Mouse (Mus musculus) gastrocnemius, adult 18-20 months (tissue): ENCODE data around the gene Fdxacb1. TPM values are rescaled to one million over a fixed set of nuclear protein-coding genes. Genes with fewer than 3 reads are reported as not detected.

Experiments
- DNase-seq: peaks from one replicate; pipeline ENCODE4 v3.0.0; 2021; ENCODE audit warnings: low spot score
- total RNA-seq, 2 experiments: library from RNA; stranded (reverse); gene quantifications; 2 replicates each; pipeline ENCODE4 v1.2.3; 2021

The Fdxacb1 gene
- total RNA-seq, 2 experiments from 2014 or later, result 4.2 to 4.4 TPM

DNA sequence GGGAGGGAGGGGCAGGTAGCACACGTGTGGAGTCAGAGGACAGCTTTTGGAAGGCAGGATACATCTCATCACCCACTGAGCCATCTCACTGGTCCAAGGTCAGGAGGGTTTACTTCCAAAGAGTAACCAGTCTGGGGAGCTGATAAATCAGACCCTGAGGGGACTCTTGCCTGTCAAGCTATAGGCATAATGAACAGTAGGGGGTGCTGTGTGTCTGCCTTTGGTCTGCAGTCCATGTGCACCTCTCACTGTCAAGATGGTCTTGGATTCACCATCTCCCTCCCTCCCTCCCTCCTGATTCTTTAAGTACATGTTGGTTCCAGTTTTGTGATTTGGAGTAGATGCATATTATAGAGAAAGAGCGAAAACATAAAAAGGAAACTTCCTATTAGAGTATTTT, 32.9 kb downstream of the Fdxacb1 start:
- peak; percentile 67 for DNase-seq

DNA sequence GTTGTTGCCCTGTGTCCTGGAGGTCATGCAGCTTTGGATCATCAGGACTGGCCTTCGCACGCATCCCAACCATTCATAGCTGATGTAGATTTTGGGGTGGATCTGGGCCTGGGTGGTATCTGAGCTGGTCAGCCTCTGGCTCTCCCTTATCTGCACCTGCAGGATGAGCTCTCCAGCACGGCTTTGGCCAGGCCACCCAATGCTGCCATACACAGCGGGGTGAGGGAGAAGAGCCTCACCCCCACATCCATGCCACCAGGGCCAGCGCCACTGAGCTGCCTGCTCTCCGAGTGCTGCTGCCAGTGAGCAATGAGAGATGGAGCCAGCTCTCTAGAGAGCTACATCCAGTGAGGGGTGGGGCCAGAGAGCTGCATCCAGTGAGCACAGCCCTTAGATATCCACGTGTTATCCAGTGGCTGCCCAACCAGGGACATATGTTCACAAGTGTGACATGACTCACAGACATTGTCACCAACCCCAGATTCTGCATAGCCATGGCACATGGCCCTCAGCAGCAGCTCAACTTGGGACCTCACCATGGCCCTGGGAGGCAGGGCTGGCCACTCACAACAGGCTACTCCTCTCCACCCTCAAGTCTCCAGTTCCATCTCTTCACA, 35.1 kb downstream of the Fdxacb1 start:
- no peak for DNase-seq

DNA sequence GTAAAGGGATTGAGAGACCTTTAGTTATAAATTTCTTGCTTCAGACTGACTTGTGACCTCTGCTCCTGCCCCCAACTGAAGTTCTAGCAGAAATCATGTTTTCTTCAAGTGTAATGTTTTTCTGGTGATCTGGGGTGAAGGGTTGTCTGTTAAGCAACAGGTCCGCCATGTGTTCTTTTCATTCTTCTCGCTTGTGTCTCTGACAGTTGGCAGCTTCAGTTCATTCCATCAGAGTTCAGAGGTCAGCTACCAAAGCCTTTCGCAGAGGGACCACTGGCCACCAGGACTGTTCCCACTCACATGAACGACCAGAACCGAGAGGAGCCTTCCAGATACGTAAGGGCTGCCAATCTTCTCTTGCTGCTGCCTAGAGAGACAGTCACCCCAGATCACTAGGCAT, 40.4 kb downstream of the Fdxacb1 start:
- DNase-seq, result no peak

DNA sequence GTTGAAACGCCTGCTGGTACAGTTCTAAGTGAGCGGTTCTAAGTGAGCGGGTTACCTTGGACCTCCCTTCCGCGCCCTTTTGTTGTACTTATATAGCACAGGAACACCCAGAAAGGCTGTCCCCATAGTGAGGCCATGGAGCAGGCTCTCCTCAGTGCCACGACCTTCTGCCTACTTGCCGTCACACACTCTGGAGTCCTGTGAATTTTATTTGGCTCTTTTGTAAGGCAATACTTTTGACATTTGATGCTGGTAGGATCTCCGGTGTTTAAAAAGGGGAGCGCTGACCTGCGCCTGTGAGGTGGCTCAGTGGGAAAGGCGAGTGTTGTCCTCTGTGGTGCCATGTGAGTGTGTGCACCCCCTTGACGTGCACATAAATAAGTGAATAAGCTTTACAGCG, 41.1 kb downstream of the Fdxacb1 start:
- peak; percentile 67 for DNase-seq

DNA sequence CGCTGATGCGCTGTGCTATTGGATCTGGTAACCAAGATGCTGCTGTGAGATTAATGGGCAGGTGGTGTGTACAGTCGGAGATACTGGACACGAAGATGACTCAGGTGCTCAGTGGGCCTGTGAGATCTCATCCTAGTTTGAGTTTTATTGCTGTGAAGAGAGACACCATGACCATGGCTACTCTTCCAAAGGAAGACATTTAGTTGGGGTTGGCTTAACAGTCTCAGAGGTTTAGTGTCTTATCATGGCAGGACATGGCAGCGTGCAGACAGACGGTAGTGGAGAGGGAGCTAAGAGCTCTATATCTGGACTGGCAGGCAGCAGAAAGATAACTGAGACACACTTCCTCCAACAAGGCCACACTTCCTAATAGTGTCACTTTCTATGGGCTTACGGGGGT, 43.2 kb downstream of the Fdxacb1 start:
- no peak for DNase-seq

DNA sequence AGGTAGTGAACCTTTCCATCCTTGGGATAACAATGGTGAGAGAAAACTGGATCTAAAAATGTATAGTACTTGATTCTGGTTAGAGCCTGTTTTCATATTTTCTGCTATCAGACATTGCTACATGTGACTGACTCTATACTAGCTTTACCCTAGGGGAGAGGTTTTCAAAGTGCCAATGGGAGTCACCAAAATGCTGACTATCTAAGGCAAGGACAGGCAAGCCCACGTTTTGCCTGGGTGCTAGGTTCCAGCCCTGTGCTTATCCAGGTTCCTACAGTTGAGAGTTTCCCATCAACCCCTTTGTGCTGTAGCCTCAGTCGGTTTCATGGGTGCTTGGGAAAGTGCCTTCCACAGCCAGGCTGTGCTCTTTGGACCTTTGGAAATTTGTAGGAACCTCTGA, 43.7 kb downstream of the Fdxacb1 start:
- DNase-seq, result no peak

DNA sequence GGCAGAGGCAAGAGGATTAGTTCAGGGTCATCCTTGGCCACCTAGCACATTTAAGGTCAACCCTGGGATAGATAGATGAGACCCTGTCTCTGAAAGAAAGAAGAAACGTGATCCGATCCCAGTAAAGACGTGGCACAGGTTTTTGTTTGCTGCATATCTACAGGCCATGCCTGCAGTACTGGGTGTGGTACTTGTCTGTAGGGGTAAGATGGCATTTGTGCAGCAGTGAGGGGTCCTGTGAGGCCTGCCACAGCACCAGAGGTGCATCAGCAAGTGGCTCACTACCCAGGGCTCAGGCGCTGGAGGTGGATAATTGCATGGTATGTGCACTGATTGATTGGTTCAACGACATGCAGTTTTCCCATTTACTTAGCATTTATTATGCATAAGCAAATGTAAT, 45.8 kb downstream of the Fdxacb1 start:
- DNase-seq, result no peak

DNA sequence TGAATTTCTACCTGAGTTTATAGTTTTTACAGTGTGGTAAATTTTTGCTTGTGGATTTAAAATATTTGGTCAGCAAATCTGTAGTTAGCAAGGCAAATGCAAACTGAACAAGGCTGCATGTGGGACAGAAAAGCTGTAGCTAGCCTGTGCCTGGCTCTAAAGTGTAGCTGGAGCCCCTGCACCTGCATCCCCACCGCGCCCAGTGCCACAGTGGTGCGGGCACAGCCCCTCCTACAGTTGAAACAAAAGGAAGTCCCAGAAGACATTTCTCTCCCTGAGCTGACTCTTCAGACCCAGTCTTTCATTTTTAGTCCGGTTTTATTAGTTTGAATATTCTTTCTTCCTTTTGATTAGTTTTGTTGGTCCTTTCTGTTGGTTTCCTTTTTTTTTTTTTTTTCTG, 47.6 kb downstream of the Fdxacb1 start:
- no peak for DNase-seq

DNA sequence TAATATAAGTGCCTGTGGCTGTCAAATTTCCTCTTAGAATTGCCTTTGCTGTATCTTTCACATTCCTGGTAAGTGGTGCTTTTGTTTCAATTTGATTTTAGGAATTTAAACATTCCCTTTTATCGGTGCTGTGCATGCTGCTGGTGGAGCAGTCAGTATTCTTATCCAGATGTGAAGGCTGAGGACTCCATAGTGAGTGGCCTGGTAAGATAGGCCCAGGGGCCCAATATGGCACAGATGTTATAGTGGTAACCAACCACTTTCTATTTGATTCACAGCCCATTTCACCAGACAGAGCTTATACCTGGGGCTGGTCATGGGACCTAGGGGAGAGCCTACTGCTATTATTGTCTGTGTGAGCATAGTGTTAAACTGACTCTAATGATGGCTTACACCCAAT, 48.5 kb downstream of the Fdxacb1 start:
- no peak for DNase-seq

DNA sequence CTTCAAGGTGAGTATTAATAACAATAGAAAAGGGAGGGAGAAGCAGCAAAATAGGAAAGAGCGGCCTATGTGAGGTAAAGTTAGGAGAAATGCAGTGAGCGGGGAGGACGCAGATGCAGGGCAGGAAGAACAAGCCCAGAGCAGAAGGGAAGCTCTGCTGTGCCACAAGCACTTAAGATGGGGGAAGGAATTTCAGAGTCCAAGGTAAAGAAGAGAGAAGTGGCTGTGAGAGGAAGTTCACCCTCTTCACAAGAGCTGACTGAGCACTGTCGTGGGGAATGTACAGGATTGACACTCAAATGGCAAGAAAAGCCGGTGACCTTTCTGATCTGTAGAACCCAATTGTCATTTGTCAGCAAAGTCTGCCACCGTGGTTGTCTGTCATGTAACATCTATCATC, 50.0 kb downstream of the Fdxacb1 start:
- DNase-seq, result no peak

DNA sequence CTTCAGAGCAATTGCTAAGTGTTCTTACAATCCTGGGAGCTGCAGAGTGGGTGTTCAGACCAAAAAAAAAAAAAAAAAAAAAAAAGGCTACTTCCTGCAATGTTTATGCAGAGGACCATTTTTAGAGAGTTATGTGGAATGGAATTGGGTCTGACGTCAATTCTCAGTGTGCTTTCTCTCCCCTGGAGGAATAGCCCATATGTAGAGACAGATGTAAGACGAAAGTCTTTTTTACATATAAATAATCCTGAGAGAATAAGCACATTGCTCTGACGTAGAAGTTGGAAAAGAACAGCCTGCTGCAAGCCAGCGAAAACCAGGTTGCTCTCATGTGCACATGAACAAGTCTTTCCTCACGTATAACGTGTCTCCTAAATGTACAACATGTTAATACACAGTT, 51.7 kb downstream of the Fdxacb1 start:
- no peak for DNase-seq

DNA sequence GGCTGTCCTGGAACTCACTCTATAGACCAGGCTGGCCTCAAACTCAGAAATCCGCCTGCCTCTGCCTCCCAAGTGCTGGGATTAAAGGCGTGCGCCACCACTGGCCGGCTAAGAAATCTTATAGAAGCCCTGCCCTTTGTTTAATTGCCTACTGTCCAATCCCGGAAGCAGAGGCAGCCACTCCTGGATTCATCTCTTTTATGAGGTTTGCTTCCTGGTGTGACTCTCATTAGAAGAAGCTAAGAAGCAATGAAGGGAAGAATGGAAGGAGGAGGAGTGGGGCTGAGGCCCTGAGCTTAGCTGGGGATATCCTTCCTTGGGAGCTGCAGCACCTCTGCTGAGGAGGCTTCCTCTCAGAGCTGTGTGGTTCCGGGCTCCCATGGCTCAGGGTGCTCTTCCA, 53.6 kb downstream of the Fdxacb1 start:
- DNase-seq, result no peak

DNA sequence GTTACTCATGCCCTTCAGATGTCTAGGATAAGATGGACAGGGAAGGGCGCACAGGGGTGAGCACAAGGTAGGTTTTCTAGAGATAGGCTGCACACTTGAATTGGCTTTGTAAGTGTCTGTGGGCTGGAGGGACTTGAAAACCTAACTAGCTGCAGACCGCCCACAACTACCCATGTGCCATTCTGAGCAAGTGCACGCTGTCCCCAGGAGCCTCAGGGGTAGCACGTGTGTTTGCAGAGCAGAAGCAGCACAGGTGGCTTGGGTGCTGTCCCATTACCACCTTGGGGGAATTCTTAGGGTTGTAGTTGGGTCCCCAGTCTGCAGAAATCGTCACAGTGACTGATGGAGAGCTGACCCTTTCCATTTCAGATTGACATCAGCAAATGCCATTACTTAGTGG, 54.2 kb downstream of the Fdxacb1 start:
- no peak for DNase-seq

Other genes starting within 250 kb of the Fdxacb1 start
- 10 to 100 TPM; 11.0 to 12.2 TPM for gene Pts, start 239.5 kb upstream of the Fdxacb1 start, total RNA-seq
- 1 to 10 TPM; 1.0 to 2.0 TPM for gene Il18, start 213.4 kb upstream of the Fdxacb1 start, total RNA-seq
- gene Bco2, start 213.1 kb upstream of the Fdxacb1 start, total RNA-seq, result under 1 TPM; 0.27 to 0.55 TPM
- gene Tex12, start 206.9 kb upstream of the Fdxacb1 start, total RNA-seq, result not detected
- 100 to 1,000 TPM; 300 to 329 TPM for gene Sdhd, start 164.4 kb upstream of the Fdxacb1 start, total RNA-seq
- 100 to 1,000 TPM; 223 to 226 TPM for gene Timm8b, start 164.3 kb upstream of the Fdxacb1 start, total RNA-seq
- gene Pih1d2, start 150.9 kb upstream of the Fdxacb1 start, total RNA-seq, result under 1 TPM; 0.18 to 0.38 TPM
- gene Nkapd1, start 150.8 kb upstream of the Fdxacb1 start, total RNA-seq, result 10 to 100 TPM; 11.1 to 11.6 TPM
- 100 to 1,000 TPM; 175 to 192 TPM for gene Dlat, start 108.5 kb upstream of the Fdxacb1 start, total RNA-seq
- gene Dixdc1, start 28.7 kb upstream of the Fdxacb1 start, total RNA-seq, result 1 to 10 TPM; 2.1 to 4.7 TPM
- gene 2310030G06Rik, start 21.7 kb upstream of the Fdxacb1 start, total RNA-seq, result 1 to 10 TPM; 4.5 to 5.6 TPM
- gene Cryab, start 16.9 kb upstream of the Fdxacb1 start, total RNA-seq, result 1,000 to 10,000 TPM; 1,743 to 2,314 TPM
- gene Hspb2, start 15.9 kb upstream of the Fdxacb1 start, total RNA-seq, result 100 to 1,000 TPM; 120 to 134 TPM
- gene Alg9, start 6.8 kb downstream of the Fdxacb1 start, total RNA-seq, result 10 to 100 TPM; 10.3 to 10.8 TPM
- gene 1110032A03Rik, start 7.3 kb downstream of the Fdxacb1 start, total RNA-seq, result 10 to 100 TPM; 13.7 to 18.9 TPM
- gene Ppp2r1b, start 77.1 kb downstream of the Fdxacb1 start, total RNA-seq, result 1 to 10 TPM; 4.3 to 5.4 TPM
- 10 to 100 TPM; 20.8 to 27.2 TPM for gene Sik2, start 240.8 kb downstream of the Fdxacb1 start, total RNA-seq